Mouse (Mus musculus) lung, postnatal 0 days (tissue): ENCODE data around the gene Ppp3ca.

ENCODE experiments used
- CTCF ChIP-seq: IDR thresholded peaks from 2 replicates; pipeline ENCODE4 v1.5.1; 2016; ENCODE audit warnings: antibody characterized with exemption, mild to moderate bottlenecking
- EP300 ChIP-seq: IDR thresholded peaks from 2 replicates; pipeline ENCODE4 v1.6.1; 2016; ENCODE audit warnings: antibody characterized with exemption, mild to moderate bottlenecking, control low read depth

- TF ChIP-seq CTCF: no peak
- TF ChIP-seq EP300: no peak
Observed at GRCm38 (mm10) chr3:136967510-136967909, 297.6 kb downstream of the Ppp3ca start.
